Mouse (Mus musculus) heart, postnatal 0 days (tissue): ENCODE measurements around the gene Kazn.

Experiments
- CTCF ChIP-seq: IDR thresholded peaks from 2 replicates; pipeline ENCODE4 v1.5.1; 2016; ENCODE audit warnings: antibody characterized with exemption, control low read depth, low read depth
- EP300 ChIP-seq: IDR thresholded peaks from 2 replicates; pipeline ENCODE4 v1.6.1; 2016; ENCODE audit warnings: antibody characterized with exemption, low read depth

DNA sequence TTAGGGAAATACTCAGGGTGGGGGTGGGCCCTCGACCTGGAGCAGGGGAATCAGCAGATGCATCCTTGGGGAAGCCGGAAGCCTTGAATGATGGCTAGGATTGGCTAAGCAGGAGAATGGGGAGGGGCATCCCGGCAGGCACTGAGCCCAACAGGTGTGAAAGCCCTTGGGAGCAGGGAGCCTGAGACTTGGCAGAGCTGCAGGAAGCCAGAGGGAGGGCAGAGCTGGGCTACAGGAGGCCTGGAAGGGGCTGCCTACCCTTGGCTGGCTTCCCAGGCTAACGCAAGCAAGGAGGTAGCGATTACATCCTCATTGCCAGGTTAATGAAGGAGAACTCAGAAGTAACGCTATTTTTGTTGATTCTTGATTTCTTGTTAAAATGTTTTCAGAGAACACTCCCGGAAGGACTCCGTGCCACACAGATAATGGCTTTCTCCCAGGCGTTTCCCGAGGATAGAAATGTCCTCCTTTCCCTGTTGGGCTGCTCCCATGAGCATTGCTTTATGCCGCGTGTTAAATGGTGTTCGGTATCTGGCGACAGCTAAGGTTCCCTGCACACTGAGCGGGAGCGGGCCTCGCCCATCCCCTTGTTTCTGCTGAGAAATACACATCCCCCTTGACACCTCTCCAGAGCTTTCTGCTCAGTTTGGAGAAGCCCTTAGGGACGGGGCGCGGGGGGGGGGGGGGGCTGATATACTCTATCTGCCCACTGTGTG is 38.4 kb upstream of the Kazn start:
- no peak for TF ChIP-seq EP300
- no peak for TF ChIP-seq CTCF
